ENCODE assay signal across 9 mouse cellular contexts in genomic region chr4:151006945-151007344, GRCm38 (mm10). TPM values are rescaled to one million over a fixed set of nuclear protein-coding genes. Genes with fewer than 3 reads are reported as not detected.
A peak's percentile ranks its signal among the peaks of the same experiment; 100 is the strongest.
DNase-seq lines count a peak whose midpoint lies in the region; ATAC-seq and TF ChIP-seq lines count a peak whose summit lies in the region.
"Had no signal": no experiment of that assay in that cellular context is flagged by ENCODE, and none has a peak within 500 bp of the region (broad histone marks: within the 10 kb centered on the region; RNA-seq: fewer than 3 reads in every experiment).

No protein-coding gene starts in this region.

- TF ChIP-seq POLR2A in heart, adult 2 months (IDR thresholded peaks at IDR 0.05; ENCODE audit: insufficient read depth, low read depth, low read length), result no peak

- intact Hi-C loops in heart, adult 2 months (cut with DNase I), result no loop called here
- intact Hi-C loops in left cerebral cortex, adult 2 months (cut with DNase I), result no loop called here

- DNase-seq in heart, adult 2 months, result peak in 1 of 2 experiments; percentile 32
- DNase-seq in heart, adult 11 months, result no peak
- DNase-seq in 416B (ENCODE audit: low read depth), result peak; percentile 88
- DNase-seq in Muller cell, postnatal 12 days (ENCODE audit: inconsistent ontology term), result peak; percentile 29
- DNase-seq in embryonic facial prominence, embryonic 10.5 days (ENCODE audit: low spot score), result peak; percentile 58
- DNase-seq in left cerebral cortex, adult 2 months (ENCODE audit: extremely low spot score in 1 of 2, low spot score in 2 of 2), result peak; percentile 28 to 33
- peak; percentile 39 for DNase-seq in neural tube, embryonic 11.5 days (ENCODE audit: low spot score)

- TF ChIP-seq CTCF in heart, adult 2 months (IDR thresholded peaks at IDR 0.05), result peak; percentile 60
- TF ChIP-seq CTCF in left cerebral cortex, adult 2 months (IDR thresholded peaks at IDR 0.05), result peak; percentile 53

- ATAC-seq in neural tube, embryonic 11.5 days (ENCODE audit: insufficient read depth, low FRiP score, low TSS enrichment), result no peak
- ATAC-seq in activated CD4-positive, CD25-positive, alpha-beta regulatory T cell, adult 4 months, result no peak

- WGBS in heart, adult 2 months, result 66% methylated on average over 6 of the region's 6 CpGs
- 49% methylated on average over 6 of the region's 6 CpGs for WGBS in embryonic facial prominence, embryonic 10.5 days
- WGBS in neural tube, embryonic 11.5 days, result 50% methylated on average over 6 of the region's 6 CpGs

- H3K36me3 ChIP-seq in heart, adult 2 months (ENCODE audit: control insufficient read depth, insufficient read depth, low read length), result no peaks in the 10 kb centered on the region
- H3K36me3 ChIP-seq in embryonic facial prominence, embryonic 10.5 days (replicated peaks), result peaks cover 19% of the 10 kb centered on the region
- H3K36me3 ChIP-seq in neural tube, embryonic 11.5 days (ENCODE audit: control insufficient read depth, insufficient read depth, low read length), result no peaks in the 10 kb centered on the region

- H3K9me3 ChIP-seq in embryonic facial prominence, embryonic 10.5 days, result no peaks in the 10 kb centered on the region
- H3K9me3 ChIP-seq in neural tube, embryonic 11.5 days (ENCODE audit: control insufficient read depth, low read length), result no peaks in the 10 kb centered on the region

- H3K27ac ChIP-seq in heart, adult 2 months, result no peak overlapping the region
- H3K27ac ChIP-seq in embryonic facial prominence, embryonic 10.5 days (replicated peaks), result no peak overlapping the region
- no peak overlapping the region for H3K27ac ChIP-seq in left cerebral cortex, adult 2 months
- no peak overlapping the region for H3K27ac ChIP-seq in neural tube, embryonic 11.5 days (ENCODE audit: low read depth, low read length)

- no peak overlapping the region for H3K9ac ChIP-seq in heart, adult 2 months (ENCODE audit: low read depth, low read length)
- H3K9ac ChIP-seq in neural tube, embryonic 11.5 days (ENCODE audit: low read length), result no peak overlapping the region

- H3K4me3 ChIP-seq in heart, adult 2 months, result no peak overlapping the region
- H3K4me3 ChIP-seq in embryonic facial prominence, embryonic 10.5 days, result no peak overlapping the region
- no peak overlapping the region for H3K4me3 ChIP-seq in left cerebral cortex, adult 2 months
- no peak overlapping the region for H3K4me3 ChIP-seq in neural tube, embryonic 11.5 days (ENCODE audit: low read depth, low read length)

- no peak for TF ChIP-seq EP300 in heart, adult 2 months (IDR thresholded peaks at IDR 0.05; ENCODE audit: insufficient read depth, low read depth, low read length)

- H3K4me1 ChIP-seq in heart, adult 2 months (ENCODE audit: control insufficient read depth, insufficient read depth, low read length), result no peaks in the 10 kb centered on the region
- H3K4me1 ChIP-seq in embryonic facial prominence, embryonic 10.5 days, result no peaks in the 10 kb centered on the region
- no peaks in the 10 kb centered on the region for H3K4me1 ChIP-seq in neural tube, embryonic 11.5 days (ENCODE audit: control insufficient read depth, insufficient read depth, low read length)

- no peaks in the 10 kb centered on the region for H3K27me3 ChIP-seq in heart, adult 2 months (ENCODE audit: control insufficient read depth, insufficient read depth, low read length)
- no peaks in the 10 kb centered on the region for H3K27me3 ChIP-seq in embryonic facial prominence, embryonic 10.5 days (replicated peaks; ENCODE audit: low read depth, poor library complexity, severe bottlenecking)
- H3K27me3 ChIP-seq in neural tube, embryonic 11.5 days (ENCODE audit: control insufficient read depth, insufficient read depth, low read length), result no peaks in the 10 kb centered on the region

- H3K79me2 ChIP-seq in heart, adult 2 months (replicated peaks; ENCODE audit: control insufficient read depth, insufficient read depth, low read length), result no peaks in the 10 kb centered on the region

- no peak overlapping the region for H3K4me2 ChIP-seq in neural tube, embryonic 11.5 days (ENCODE audit: low read depth)

RNA-seq across cellular contexts. Expression of gene Uts2, which starts 10.0 kb away (rescaled TPM):
- not detected for total RNA-seq in heart, adult 2 months (2021)
- polyA plus RNA-seq in heart, adult 2 months (2012; rRNA removed), result not detected in 2 replicates
- polyA plus RNA-seq in embryonic facial prominence, embryonic 10.5 days (2016; fragmentation: Nextera tagmentation; extraction: Ambion mirVana), result not detected in 2 replicates
- not detected for total RNA-seq in left cerebral cortex, adult 2 months (2021)
- not detected in 2 replicates for polyA plus RNA-seq in neural tube, embryonic 11.5 days (2014; fragmentation: Nextera tagmentation; extraction: Ambion mirVana)
- polyA plus RNA-seq in activated CD4-positive, CD25-positive, alpha-beta regulatory T cell, adult 4 months (2017; shearing (Covaris generic)), result not detected
- polyA plus RNA-seq: lung, embryonic 16.5 days had no signal

RNA-seq across cellular contexts. Expression of gene Per3, which starts 37.5 kb away (rescaled TPM):
- total RNA-seq in heart, adult 2 months (2021), result 10 to 100 TPM in 1 of 2 experiments, 1 to 10 TPM in 1; 2.2 to 11.1 TPM
- polyA plus RNA-seq in heart, adult 2 months (2012; rRNA removed), result 12.2 and 15.3 TPM in 2 replicates
- polyA plus RNA-seq in embryonic facial prominence, embryonic 10.5 days (2016; fragmentation: Nextera tagmentation; extraction: Ambion mirVana), result 7.8 TPM in 2 replicates
- total RNA-seq in left cerebral cortex, adult 2 months (2021), result 10 to 100 TPM; 25.1 to 29.9 TPM
- 4.9 and 5.0 TPM in 2 replicates for polyA plus RNA-seq in neural tube, embryonic 11.5 days (2014; fragmentation: Nextera tagmentation; extraction: Ambion mirVana)
- polyA plus RNA-seq in activated CD4-positive, CD25-positive, alpha-beta regulatory T cell, adult 4 months (2017; shearing (Covaris generic)), result 1 to 10 TPM; 3.3 to 4.7 TPM

RNA-seq across cellular contexts. Expression of gene Vamp3, which starts 50.8 kb away (rescaled TPM):
- 10 to 100 TPM; 47.8 to 63.1 TPM for total RNA-seq in heart, adult 2 months (2021)
- 38.0 and 77.6 TPM in 2 replicates for polyA plus RNA-seq in heart, adult 2 months (2012; rRNA removed)
- 105 and 110 TPM in 2 replicates for polyA plus RNA-seq in embryonic facial prominence, embryonic 10.5 days (2016; fragmentation: Nextera tagmentation; extraction: Ambion mirVana)
- total RNA-seq in left cerebral cortex, adult 2 months (2021), result 10 to 100 TPM; 29.6 to 32.5 TPM
- polyA plus RNA-seq in neural tube, embryonic 11.5 days (2014; fragmentation: Nextera tagmentation; extraction: Ambion mirVana), result 66.1 and 72.8 TPM in 2 replicates
- polyA plus RNA-seq in activated CD4-positive, CD25-positive, alpha-beta regulatory T cell, adult 4 months (2017; shearing (Covaris generic)), result 10 to 100 TPM; 47.9 to 50.8 TPM
